Mouse (Mus musculus) heart, embryonic 11.5 days (tissue): ENCODE measurements around the gene Fto. TPM values are rescaled to one million over a fixed set of nuclear protein-coding genes. Genes with fewer than 3 reads are reported as not detected.
A peak's percentile ranks its signal among the peaks of the same experiment; 100 is the strongest.

Experiments
- ATAC-seq: fragments of 200-750 bp; cut with Nextera tagmentation; replicated peaks from 2 replicates; pipeline ENCODE4 v1.8.0; 2017; ENCODE audit warnings: moderate library complexity; ENCODE audit not compliant: insufficient number of reproducible peaks, low FRiP score, low TSS enrichment
- H3K27ac ChIP-seq: fragments of 300-500 bp; sonication (generic); 2 replicates; pipeline ENCODE4 v1.5.1; 2014; ENCODE audit warnings: mild to moderate bottlenecking, low read depth, low read length
- H3K27me3 ChIP-seq: fragments of 300-500 bp; sonication (generic); 2 replicates; pipeline ENCODE4 v1.6.1; 2014; ENCODE audit warnings: mild to moderate bottlenecking, low read length, mixed read lengths; ENCODE audit not compliant: control insufficient read depth, insufficient read depth
- H3K36me3 ChIP-seq: fragments of 300-500 bp; sonication (generic); 2 replicates; pipeline ENCODE4 v1.6.1; 2014; ENCODE audit warnings: mild to moderate bottlenecking, low read length, moderate library complexity, mixed read lengths; ENCODE audit not compliant: control insufficient read depth, insufficient read depth
- H3K4me1 ChIP-seq: fragments of 300-500 bp; sonication (generic); 2 replicates; pipeline ENCODE4 v1.6.1; 2014; ENCODE audit warnings: low read length; ENCODE audit not compliant: control insufficient read depth, insufficient read depth
- H3K4me2 ChIP-seq: fragments of 300-500 bp; sonication (generic); 2 replicates; pipeline ENCODE4 v1.6.1; 2014; ENCODE audit warnings: mild to moderate bottlenecking, moderate library complexity
- H3K4me3 ChIP-seq: fragments of 300-500 bp; sonication (generic); 2 replicates; pipeline ENCODE4 v1.5.1; 2014; ENCODE audit warnings: low read depth, low read length
- H3K9ac ChIP-seq: fragments of 300-500 bp; sonication (generic); 2 replicates; pipeline ENCODE4 v1.6.1; 2014; ENCODE audit warnings: mild to moderate bottlenecking, low read depth, low read length, moderate library complexity
- H3K9me3 ChIP-seq: fragments of 300-500 bp; sonication (generic); replicated peaks from 2 replicates; pipeline ENCODE4 v1.6.1; 2016; ENCODE audit warnings: low read length; ENCODE audit not compliant: control insufficient read depth
- WGBS: fragments of 180-500 bp; shearing (Covaris S2); extraction: QIAGEN DNeasy Blood & Tissue Kit; methylation state at CpG from one replicate; pipeline ENCODE4 v1.1.7; 2014; ENCODE audit not compliant: insufficient replicate concordance; 5-methylcytosine and 5-hydroxymethylcytosine counted together
- polyA plus RNA-seq: library from polyadenylated mRNA; unstranded; fragments of >200 nt; fragmentation: Nextera tagmentation; extraction: Ambion mirVana; gene quantifications from 2 replicates; pipeline ENCODE4 v1.2.1, GENCODE M21; 2014

Fto gene
- 70.1 and 81.9 TPM in 2 replicates for polyA plus RNA-seq

- ATAC-seq: peak; percentile 98
- Histone ChIP-seq H3K9ac (peak within 1 kb of the TSS; percentile 93), H3K4me3 (peak within 1 kb of the TSS; percentile 84), H3K4me2 (peak within 1 kb of the TSS; percentile 78), H3K36me3 (no peaks in the 10 kb centered on the region), H3K4me1 (peaks cover 12% of the 10 kb centered on the region), H3K9me3 (no peaks in the 10 kb centered on the region), H3K27ac (peak within 1 kb of the TSS; percentile 37), H3K27me3 (no peaks in the 10 kb centered on the region)
- WGBS: 1% methylated on average over 59 of the region's 59 CpGs
Measured at GRCm38 (mm10) chr8:91312835-91313832, at the start of gene Fto, which contains the start of gene Rpgrip1l. Gene Fto, plus strand, starts transcription at chr8:91313525. Gene Rpgrip1l, minus strand, starts transcription at chr8:91313262.

DNA sequence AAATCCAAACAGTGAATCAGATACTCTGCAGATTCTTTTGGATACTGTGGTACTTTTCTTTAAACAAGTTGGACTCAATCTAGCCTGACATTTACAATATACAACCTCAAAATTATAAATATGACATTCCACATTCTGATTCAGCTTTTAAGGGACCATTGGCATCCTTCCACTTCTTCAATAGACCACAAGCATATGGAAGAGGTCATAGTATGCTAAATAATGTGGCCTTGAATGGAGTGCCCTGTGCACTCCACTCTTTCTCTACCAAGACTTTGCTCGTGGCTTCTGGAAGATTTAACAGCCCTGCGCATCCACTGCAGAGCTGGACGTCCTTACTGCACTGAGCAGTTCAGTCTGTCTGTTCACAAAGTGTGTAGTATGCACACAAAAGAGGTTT is 49.4 kb upstream of the Fto start:
- no peaks in the 10 kb centered on the region for H3K27me3 ChIP-seq
- 76% methylated on average over 3 of the region's 3 CpGs for WGBS
- no peak overlapping the region for H3K4me2 ChIP-seq
- H3K36me3 ChIP-seq: no peaks in the 10 kb centered on the region
- no peaks in the 10 kb centered on the region for H3K9me3 ChIP-seq
- H3K4me1 ChIP-seq: no peaks in the 10 kb centered on the region
- ATAC-seq: no peak
- H3K27ac ChIP-seq: no peak overlapping the region
- no peak overlapping the region for H3K4me3 ChIP-seq
- no peak overlapping the region for H3K9ac ChIP-seq

- ATAC-seq: no peak
- Histone ChIP-seq H3K4me3 (no peak overlapping the region), H3K9me3 (no peaks in the 10 kb centered on the region)
Measured at GRCm38 (mm10) chr8:91264564-91264963, 48.8 kb upstream of the Fto start.

GRCm38 (mm10) chr8:91269374-91269958 is 43.9 kb upstream of the Fto start:
- ATAC-seq: no peak
- 69% methylated on average over 2 of the region's 2 CpGs for WGBS

More at GRCm38 (mm10) chr8:91264564-91264963, 48.8 kb upstream of the Fto start:
- H3K9ac ChIP-seq: no peak overlapping the region
- no peaks in the 10 kb centered on the region for H3K4me1 ChIP-seq
- H3K4me2 ChIP-seq: no peak overlapping the region
- no peak overlapping the region for H3K27ac ChIP-seq
- no peaks in the 10 kb centered on the region for H3K36me3 ChIP-seq
- no peaks in the 10 kb centered on the region for H3K27me3 ChIP-seq

DNA sequence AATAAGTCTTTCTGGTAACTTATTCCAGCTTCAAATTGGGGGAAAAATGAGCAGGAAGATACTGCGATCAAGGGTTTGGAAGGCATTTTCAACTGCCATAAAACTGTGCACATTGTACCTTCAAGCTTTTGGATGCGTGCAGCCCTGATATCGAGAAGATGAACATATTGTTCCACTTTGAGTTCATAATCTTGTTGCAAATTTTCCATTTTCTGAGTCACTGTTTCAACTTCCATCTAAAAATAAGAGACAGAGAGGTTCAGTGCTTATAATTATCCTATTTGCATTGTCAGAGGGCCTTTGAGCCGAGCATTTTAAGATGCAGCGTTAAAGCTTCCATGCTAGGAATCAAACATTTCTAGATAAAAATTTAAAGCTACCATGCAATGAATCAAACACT is 39.8 kb upstream of the Fto start:
- Histone ChIP-seq H3K27ac (no peak overlapping the region), H3K4me3 (no peak overlapping the region), H3K4me2 (no peak overlapping the region), H3K27me3 (no peaks in the 10 kb centered on the region), H3K36me3 (peaks cover 2% of the 10 kb centered on the region; the same call in 1 of the 2 replicates), H3K9ac (no peak overlapping the region), H3K4me1 (no peaks in the 10 kb centered on the region), H3K9me3 (no peaks in the 10 kb centered on the region)
- WGBS: 90% methylated on average over 5 of the region's 5 CpGs
- ATAC-seq: no peak

More at GRCm38 (mm10) chr8:91269374-91269958, 43.9 kb upstream of the Fto start:
- no peaks in the 10 kb centered on the region for H3K9me3 ChIP-seq
- H3K36me3 ChIP-seq: no peaks in the 10 kb centered on the region
- H3K27me3 ChIP-seq: no peaks in the 10 kb centered on the region
- H3K9ac ChIP-seq: no peak overlapping the region
- H3K4me2 ChIP-seq: no peak overlapping the region
- H3K4me3 ChIP-seq: no peak overlapping the region
- no peaks in the 10 kb centered on the region for H3K4me1 ChIP-seq
- no peak overlapping the region for H3K27ac ChIP-seq

DNA sequence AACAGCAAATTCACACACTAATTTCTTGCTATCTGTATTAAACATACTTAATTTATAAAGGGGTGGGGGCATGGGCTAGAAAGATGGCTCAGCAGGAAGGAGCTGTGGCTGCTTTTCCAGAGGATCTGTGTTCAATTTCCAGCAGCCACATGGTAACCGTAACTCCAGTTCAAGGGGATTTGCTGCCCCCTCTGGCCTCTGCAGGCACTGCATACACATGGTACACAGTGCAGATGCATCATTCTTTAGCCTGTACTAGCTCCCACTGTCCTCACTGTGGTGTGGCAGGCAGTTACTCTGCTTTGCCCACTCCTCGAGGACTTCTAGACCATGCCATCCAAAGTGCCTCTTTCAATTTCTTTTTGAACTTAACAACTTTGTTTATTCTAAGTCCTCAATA is 37.0 kb upstream of the Fto start:
- H3K9ac ChIP-seq: no peak overlapping the region
- H3K4me2 ChIP-seq: no peak overlapping the region
- peaks cover 2% of the 10 kb centered on the region; the same call in 1 of the 2 replicates for H3K36me3 ChIP-seq
- no peaks in the 10 kb centered on the region for H3K4me1 ChIP-seq
- H3K27me3 ChIP-seq: no peaks in the 10 kb centered on the region
- no peak for ATAC-seq
- no peaks in the 10 kb centered on the region for H3K9me3 ChIP-seq
- H3K4me3 ChIP-seq: no peak overlapping the region
- H3K27ac ChIP-seq: no peak overlapping the region
- WGBS: 89% methylated on average over 2 of the region's 2 CpGs

DNA sequence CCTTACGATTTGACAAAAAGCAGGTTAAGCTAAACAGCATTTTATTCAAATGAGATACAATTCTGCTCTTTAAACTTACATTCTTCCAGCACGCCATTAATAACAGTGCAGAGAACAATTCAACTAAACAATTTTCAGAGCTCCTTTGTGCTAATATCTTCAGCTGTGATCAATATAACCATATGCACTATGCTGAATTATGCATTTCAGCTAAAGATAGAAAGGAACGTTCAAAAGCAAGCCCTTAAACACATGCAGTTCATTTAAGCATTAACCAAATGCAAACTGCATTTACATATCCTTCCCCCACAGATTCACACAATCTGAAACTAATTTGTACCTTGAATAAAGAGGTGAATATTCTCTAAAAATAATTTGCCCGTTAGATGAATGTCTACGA is 35.3 kb upstream of the Fto start:
- Histone ChIP-seq H3K4me3 (no peak overlapping the region), H3K9me3 (no peaks in the 10 kb centered on the region), H3K4me1 (no peaks in the 10 kb centered on the region), H3K4me2 (no peak overlapping the region), H3K36me3 (peaks cover 2% of the 10 kb centered on the region; the same call in 1 of the 2 replicates), H3K27me3 (no peaks in the 10 kb centered on the region), H3K27ac (no peak overlapping the region), H3K9ac (no peak overlapping the region)
- 88% methylated on average over 5 of the region's 5 CpGs for WGBS
- no peak for ATAC-seq

DNA sequence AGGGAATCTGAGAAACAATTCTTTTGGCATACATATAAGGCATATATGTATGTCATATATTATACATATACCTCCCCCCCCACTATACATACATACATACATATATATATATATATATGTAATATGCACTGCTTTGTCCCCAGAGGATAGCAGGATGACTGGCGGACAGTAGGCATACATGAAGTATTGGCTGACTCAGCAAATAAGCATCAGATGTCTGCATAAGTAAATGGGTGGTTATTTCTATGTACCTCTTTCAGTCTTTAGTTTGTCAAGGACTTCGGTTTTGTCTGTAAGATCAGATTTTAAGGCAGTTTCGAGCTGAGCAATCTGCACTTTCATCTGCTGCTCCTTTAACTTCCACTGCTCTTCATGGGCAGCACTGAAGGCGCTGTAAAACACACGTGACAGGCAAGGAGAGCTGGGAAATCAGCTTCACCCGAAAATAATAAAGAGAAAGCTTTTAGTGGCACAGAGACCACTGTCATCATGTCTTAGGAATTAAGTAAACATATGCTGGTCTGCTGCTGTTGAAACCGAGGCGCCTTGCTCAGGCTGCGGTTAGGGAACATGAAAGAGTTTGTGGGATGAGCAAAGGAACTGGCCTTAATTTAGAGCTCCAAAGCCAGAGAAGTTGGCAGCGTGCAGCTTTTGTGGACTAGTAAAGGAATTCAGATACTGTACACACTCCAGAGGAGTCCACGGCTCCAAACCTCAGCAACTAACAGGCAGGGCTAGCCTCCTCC is 32.7 kb upstream of the Fto start:
- no peaks in the 10 kb centered on the region for H3K9me3 ChIP-seq

More for the DNA sequence above, 32.7 kb upstream of the Fto start:
- Histone ChIP-seq H3K36me3 (no peaks in the 10 kb centered on the region), H3K4me3 (no peak overlapping the region), H3K27me3 (no peaks in the 10 kb centered on the region), H3K4me2 (no peak overlapping the region), H3K4me1 (no peaks in the 10 kb centered on the region), H3K27ac (no peak overlapping the region), H3K9ac (no peak overlapping the region)
- 77% methylated on average over 11 of the region's 11 CpGs for WGBS
- no peak for ATAC-seq
